Comparison of ENCODE assay signal across 8 mouse cellular contexts in the genomic region with DNA sequence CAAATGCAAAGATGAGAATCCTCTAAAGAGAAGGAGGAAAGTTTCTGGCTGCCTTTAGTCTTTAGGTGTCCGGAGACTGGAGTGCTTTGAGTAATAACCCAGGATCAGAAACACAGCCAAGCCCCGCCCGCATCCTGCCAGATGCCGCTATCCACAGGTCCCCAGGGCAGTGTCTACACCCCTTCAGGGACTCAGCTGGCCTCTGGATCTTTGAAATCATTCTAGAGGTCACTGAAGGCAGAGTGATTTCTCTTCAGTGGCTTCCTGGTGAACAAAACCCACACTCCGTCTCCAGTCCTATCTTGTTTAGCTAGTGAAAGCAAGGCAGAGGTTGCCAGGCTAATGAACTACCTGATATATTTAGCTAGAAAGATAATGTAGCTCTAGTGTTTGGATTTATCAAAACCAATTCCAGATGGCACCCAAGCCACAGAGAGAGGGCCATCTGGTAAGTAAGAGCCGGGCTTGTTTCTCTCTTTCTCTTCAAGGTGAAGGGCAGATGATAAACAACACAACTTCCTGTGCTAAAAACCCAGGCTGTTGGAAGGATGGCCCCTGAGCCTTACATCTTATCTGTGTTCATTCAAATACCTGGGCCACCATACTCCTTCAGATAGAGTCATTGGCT. TPM values are rescaled to one million over a fixed set of nuclear protein-coding genes. Genes with fewer than 3 reads are reported as not detected.
A peak's percentile ranks its signal among the peaks of the same experiment; 100 is the strongest.
DNase-seq lines count a peak whose midpoint lies in the region; ATAC-seq and TF ChIP-seq lines count a peak whose summit lies in the region.

No protein-coding gene starts in this region.

- intact Hi-C loops in left cerebral cortex, postnatal 14 days (cut with DNase I) = no loop called here

- H3K9ac ChIP-seq in intestine, embryonic 14.5 days (ENCODE audit: low read length) = no peak overlapping the region
- H3K9ac ChIP-seq in liver, embryonic 13.5 days = no peak overlapping the region

- H3K4me1 ChIP-seq in intestine, embryonic 14.5 days (replicated peaks; ENCODE audit: control insufficient read depth, insufficient read depth, low read length) = peaks cover 29% of the 10 kb centered on the region
- H3K4me1 ChIP-seq in liver, embryonic 13.5 days (replicated peaks) = peaks cover 47% of the 10 kb centered on the region

- no peaks in the 10 kb centered on the region for H3K36me3 ChIP-seq in intestine, embryonic 14.5 days (ENCODE audit: control insufficient read depth, insufficient read depth, low read length)
- H3K36me3 ChIP-seq in liver, embryonic 13.5 days = no peaks in the 10 kb centered on the region

- DNase-seq in layer of hippocampus, adult 2 months (ENCODE audit: low spot score in 2 of 2) = no peak
- no peak for DNase-seq in layer of hippocampus, postnatal 10 days (ENCODE audit: low spot score in 2 of 2)
- DNase-seq in forelimb bud, embryonic 11.5 days (ENCODE audit: low read depth, low spot score) = peak; percentile 53
- DNase-seq in intestine, embryonic 14.5 days (ENCODE audit: low spot score) = peak; percentile 58
- DNase-seq in liver, embryonic 13.5 days = no peak
- DNase-seq in right cerebral cortex, postnatal 36 days (ENCODE audit: low spot score in 2 of 2) = no peak
- no peak for DNase-seq in left cerebral cortex, postnatal 14 days (ENCODE audit: low spot score in 2 of 2)

- no peaks in the 10 kb centered on the region for H3K27me3 ChIP-seq in intestine, embryonic 14.5 days (replicated peaks; ENCODE audit: control insufficient read depth, insufficient read depth, low read length)
- H3K27me3 ChIP-seq in liver, embryonic 13.5 days = no peaks in the 10 kb centered on the region

- no peak overlapping the region for H3K4me3 ChIP-seq in layer of hippocampus, adult 2 months
- H3K4me3 ChIP-seq in intestine, embryonic 14.5 days (ENCODE audit: low read depth, low read length) = no peak overlapping the region
- no peak overlapping the region for H3K4me3 ChIP-seq in liver, embryonic 13.5 days (replicated peaks)

- no peak for ATAC-seq in intestine, embryonic 14.5 days (replicated peaks; ENCODE audit: low FRiP score, low TSS enrichment, low read depth)
- peak; percentile 41; the same call in 1 of the 2 replicates for ATAC-seq in liver, embryonic 13.5 days (ENCODE audit: low read depth)
- ATAC-seq in megakaryocyte, adult 5-6 weeks (ENCODE audit: poor library complexity, severe bottlenecking) = no peak

- peak overlapping the region; percentile 15 for H3K4me2 ChIP-seq in intestine, embryonic 14.5 days (ENCODE audit: low read length)
- H3K4me2 ChIP-seq in liver, embryonic 13.5 days = peak overlapping the region; percentile 21

- 11% methylated on average over 6 of the region's 6 CpGs for WGBS in intestine, embryonic 14.5 days
- 23% methylated on average over 6 of the region's 6 CpGs for WGBS in liver, embryonic 13.5 days (ENCODE audit: insufficient replicate concordance)

- no peak for TF ChIP-seq CTCF in layer of hippocampus, adult 2 months (conservative IDR thresholded peaks at IDR 0.05)

- H3K27ac ChIP-seq in layer of hippocampus, adult 2 months = peak overlapping the region; percentile 47
- H3K27ac ChIP-seq in intestine, embryonic 14.5 days (ENCODE audit: low read depth) = peak overlapping the region; percentile 24; the same call in 1 of the 2 replicates
- H3K27ac ChIP-seq in liver, embryonic 13.5 days = peak overlapping the region; percentile 60

- H3K9me3 ChIP-seq in intestine, embryonic 14.5 days (ENCODE audit: control insufficient read depth, low read length) = no peaks in the 10 kb centered on the region
- no peaks in the 10 kb centered on the region for H3K9me3 ChIP-seq in liver, embryonic 13.5 days (replicated peaks)

RNA-seq across cellular contexts. Expression of a gene that starts 32.6 kb away (rescaled TPM):
- total RNA-seq in layer of hippocampus, adult 2 months (2021) = 100 to 1,000 TPM; 134 to 145 TPM
- total RNA-seq in layer of hippocampus, postnatal 10 days (2021) = 100 to 1,000 TPM; 238 to 240 TPM
- polyA plus RNA-seq in intestine, embryonic 14.5 days (2014; fragmentation: Nextera tagmentation; extraction: Ambion mirVana) = 28.3 and 35.4 TPM in 2 replicates
- polyA plus RNA-seq in liver, embryonic 13.5 days (2015; fragmentation: Nextera tagmentation; extraction: Ambion mirVana) = 3.5 and 3.8 TPM in 2 replicates
- total RNA-seq in megakaryocyte, adult 5-6 weeks (2015) = 52.1 and 52.3 TPM in 2 replicates
- 190 and 228 TPM in 2 replicates for total RNA-seq in megakaryocyte, adult 5-6 weeks (2017)
- total RNA-seq in left cerebral cortex, postnatal 14 days (2021) = 100 to 1,000 TPM; 145 to 157 TPM

Comparison
In these comparisons a context has a peak if more than half of its experiments do, and no peak if none do; other contexts are left out.
1. DNase-seq: peak in forelimb bud, embryonic 11.5 days (single experiment) and intestine, embryonic 14.5 days (single experiment); none in layer of hippocampus, adult 2 months (0 of 2), layer of hippocampus, postnatal 10 days (0 of 2), liver, embryonic 13.5 days (single experiment), right cerebral cortex, postnatal 36 days (0 of 2) and left cerebral cortex, postnatal 14 days (0 of 2).
2. Peak in every context shown above with its lines, with median percentiles within 50 percentile points of each other: H3K27ac ChIP-seq.